Mouse (Mus musculus): ENCODE results near the gene Gm32802. TPM values are rescaled to one million over a fixed set of nuclear protein-coding genes. Genes with fewer than 3 reads are reported as not detected.
"Not testable (repeated sequence)": the region's sequence is repeated elsewhere in the genome, so short reads cannot be mapped to it uniquely, and the experiment has no call there.

Gene Gm32802
- total RNA-seq (2014; rRNA removed) (0.05 and 0.18 TPM in 2 replicates), polyA plus RNA-seq (2015; fragmentation: Nextera tagmentation; extraction: Ambion mirVana) (0.10 TPM in 1 of 2 replicates, not detected in the other)

GRCm38 (mm10) chr10:118258388-118258787, at the start of gene Gm32802:
Gene Gm32802, plus strand, starts transcription at chr10:118258688.
- ATAC-seq; H3K9ac ChIP-seq (replicated peaks; ENCODE audit: low read length); H3K4me3 ChIP-seq (ENCODE audit: low read length); H3K9me3 ChIP-seq (ENCODE audit: low read length); H3K27ac ChIP-seq; DNase-seq (ENCODE audit: low spot score); H3K4me2 ChIP-seq (ENCODE audit: low read depth, low read length); H3K36me3 ChIP-seq (ENCODE audit: insufficient read depth, low read length); H3K27me3 ChIP-seq (ENCODE audit: insufficient read depth, low read length); H3K4me1 ChIP-seq (ENCODE audit: insufficient read depth, low read length): not testable (repeated sequence)
- no CpG with 5 or more reads among the region's 13 CpGs for WGBS

GRCm38 (mm10) chr10:118215719-118216393, 42.6 kb upstream of the Gm32802 start:
- not testable (repeated sequence) for H3K27me3 ChIP-seq (ENCODE audit: insufficient read depth, low read length); H3K4me1 ChIP-seq (ENCODE audit: insufficient read depth, low read length); H3K9me3 ChIP-seq (ENCODE audit: low read length); H3K4me3 ChIP-seq (ENCODE audit: low read length); H3K27ac ChIP-seq; H3K9ac ChIP-seq (replicated peaks; ENCODE audit: low read length); H3K36me3 ChIP-seq (ENCODE audit: insufficient read depth, low read length); H3K4me2 ChIP-seq (ENCODE audit: low read depth, low read length)
- DNase-seq (ENCODE audit: low spot score) (peak; percentile 39), ATAC-seq (peak; percentile 77)
- WGBS, result 61% methylated on average over 2 of the region's 4 CpGs

- H3K4me3 ChIP-seq (ENCODE audit: low read length); H3K36me3 ChIP-seq (ENCODE audit: insufficient read depth, low read length); ATAC-seq; H3K27ac ChIP-seq; DNase-seq (ENCODE audit: low spot score); H3K4me1 ChIP-seq (ENCODE audit: insufficient read depth, low read length); H3K27me3 ChIP-seq (ENCODE audit: insufficient read depth, low read length); H3K9ac ChIP-seq (replicated peaks; ENCODE audit: low read length); H3K4me2 ChIP-seq (ENCODE audit: low read depth, low read length); H3K9me3 ChIP-seq (ENCODE audit: low read length): not testable (repeated sequence)
- WGBS, result no CpG with 5 or more reads among the region's 2 CpGs
Measured at GRCm38 (mm10) chr10:118227629-118228028, 30.9 kb upstream of the Gm32802 start.

- not testable (repeated sequence) for H3K9me3 ChIP-seq (ENCODE audit: low read length); DNase-seq (ENCODE audit: low spot score); H3K36me3 ChIP-seq (ENCODE audit: insufficient read depth, low read length); H3K4me2 ChIP-seq (ENCODE audit: low read depth, low read length); H3K4me3 ChIP-seq (ENCODE audit: low read length); ATAC-seq; H3K9ac ChIP-seq (replicated peaks; ENCODE audit: low read length); H3K27ac ChIP-seq; H3K4me1 ChIP-seq (ENCODE audit: insufficient read depth, low read length); H3K27me3 ChIP-seq (ENCODE audit: insufficient read depth, low read length)
- WGBS, result no CpG with 5 or more reads among the region's 5 CpGs
Measured at GRCm38 (mm10) chr10:118232607-118233006, 25.9 kb upstream of the Gm32802 start.

GRCm38 (mm10) chr10:118240680-118241079, 17.8 kb upstream of the Gm32802 start, which contains the start of gene Gm32717:
Gene Gm32717, minus strand, starts transcription at chr10:118240780.
- H3K4me2 ChIP-seq (ENCODE audit: low read depth, low read length); DNase-seq (ENCODE audit: low spot score); H3K36me3 ChIP-seq (ENCODE audit: insufficient read depth, low read length); H3K4me3 ChIP-seq (ENCODE audit: low read length); H3K27me3 ChIP-seq (ENCODE audit: insufficient read depth, low read length); H3K9me3 ChIP-seq (ENCODE audit: low read length); H3K27ac ChIP-seq; H3K9ac ChIP-seq (replicated peaks; ENCODE audit: low read length); H3K4me1 ChIP-seq (ENCODE audit: insufficient read depth, low read length); ATAC-seq: not testable (repeated sequence)
- WGBS, result no CpG with 5 or more reads among the region's 13 CpGs

- not testable (repeated sequence) for H3K4me1 ChIP-seq (ENCODE audit: insufficient read depth, low read length); H3K9me3 ChIP-seq (ENCODE audit: low read length); ATAC-seq; H3K36me3 ChIP-seq (ENCODE audit: insufficient read depth, low read length); H3K9ac ChIP-seq (replicated peaks; ENCODE audit: low read length); H3K27me3 ChIP-seq (ENCODE audit: insufficient read depth, low read length); H3K4me3 ChIP-seq (ENCODE audit: low read length); H3K4me2 ChIP-seq (ENCODE audit: low read depth, low read length); H3K27ac ChIP-seq
- DNase-seq (ENCODE audit: low spot score), result peak; percentile 17
- TF ChIP-seq CTCF (IDR thresholded peaks at IDR 0.05; ENCODE audit: low read depth), result peak; percentile 12; the same call in 1 of the 2 replicates
- WGBS, result 46% methylated on average over 11 of the region's 11 CpGs
Measured at GRCm38 (mm10) chr10:118249006-118249595, 9.4 kb upstream of the Gm32802 start.

GRCm38 (mm10) chr10:118250852-118251295, 7.6 kb upstream of the Gm32802 start:
- peak; percentile 76 for TF ChIP-seq CTCF (IDR thresholded peaks at IDR 0.05; ENCODE audit: low read depth)
- WGBS, result 31% methylated on average over 10 of the region's 10 CpGs

GRCm38 (mm10) chr10:118268812-118269211, 10.3 kb downstream of the Gm32802 start:
- H3K27ac ChIP-seq; H3K4me2 ChIP-seq (ENCODE audit: low read depth, low read length); H3K27me3 ChIP-seq (ENCODE audit: insufficient read depth, low read length); ATAC-seq; H3K4me1 ChIP-seq (ENCODE audit: insufficient read depth, low read length); H3K36me3 ChIP-seq (ENCODE audit: insufficient read depth, low read length); H3K9ac ChIP-seq (replicated peaks; ENCODE audit: low read length); H3K9me3 ChIP-seq (ENCODE audit: low read length); DNase-seq (ENCODE audit: low spot score); H3K4me3 ChIP-seq (ENCODE audit: low read length): not testable (repeated sequence)
- 67% methylated on average over 1 of the region's 8 CpGs for WGBS

More at GRCm38 (mm10) chr10:118250852-118251295, 7.6 kb upstream of the Gm32802 start:
- H3K9ac ChIP-seq (replicated peaks; ENCODE audit: low read length), result no peak overlapping the region
- DNase-seq (ENCODE audit: low spot score) (peak; percentile 74), ATAC-seq (peak; percentile 73)
- no peak overlapping the region; the same call in 1 of the 2 replicates for H3K4me2 ChIP-seq (ENCODE audit: low read depth, low read length)
- H3K27me3 ChIP-seq (ENCODE audit: insufficient read depth, low read length), result no peaks in the 10 kb centered on the region
- no peak overlapping the region for H3K27ac ChIP-seq
- H3K4me1 ChIP-seq (ENCODE audit: insufficient read depth, low read length), result no peaks in the 10 kb centered on the region
- H3K36me3 ChIP-seq (ENCODE audit: insufficient read depth, low read length), result no peaks in the 10 kb centered on the region
- no peaks in the 10 kb centered on the region for H3K9me3 ChIP-seq (ENCODE audit: low read length)
- H3K4me3 ChIP-seq (ENCODE audit: low read length), result no peak overlapping the region

GRCm38 (mm10) chr10:118271416-118271815, 12.9 kb downstream of the Gm32802 start:
- not testable (repeated sequence) for H3K4me2 ChIP-seq (ENCODE audit: low read depth, low read length); H3K27ac ChIP-seq
- WGBS, result 100% methylated on average over 1 of the region's 2 CpGs

GRCm38 (mm10) chr10:118278069-118278468, 19.6 kb downstream of the Gm32802 start:
- no CpG with 5 or more reads among the region's 4 CpGs for WGBS

More at GRCm38 (mm10) chr10:118271416-118271815, 12.9 kb downstream of the Gm32802 start:
- DNase-seq (ENCODE audit: low spot score); H3K4me1 ChIP-seq (ENCODE audit: insufficient read depth, low read length); H3K36me3 ChIP-seq (ENCODE audit: insufficient read depth, low read length); H3K9me3 ChIP-seq (ENCODE audit: low read length); ATAC-seq; H3K27me3 ChIP-seq (ENCODE audit: insufficient read depth, low read length); H3K9ac ChIP-seq (replicated peaks; ENCODE audit: low read length); H3K4me3 ChIP-seq (ENCODE audit: low read length): not testable (repeated sequence)

More at GRCm38 (mm10) chr10:118278069-118278468, 19.6 kb downstream of the Gm32802 start:
- ATAC-seq; H3K27me3 ChIP-seq (ENCODE audit: insufficient read depth, low read length); H3K9me3 ChIP-seq (ENCODE audit: low read length); H3K4me2 ChIP-seq (ENCODE audit: low read depth, low read length); H3K4me1 ChIP-seq (ENCODE audit: insufficient read depth, low read length); H3K9ac ChIP-seq (replicated peaks; ENCODE audit: low read length); H3K36me3 ChIP-seq (ENCODE audit: insufficient read depth, low read length); DNase-seq (ENCODE audit: low spot score); H3K4me3 ChIP-seq (ENCODE audit: low read length); H3K27ac ChIP-seq: not testable (repeated sequence)

Data from hindbrain, postnatal 0 days (tissue).